Comparison of ENCODE assay signal across 25 mouse cellular contexts in genomic region chr1:131546798-131547690, GRCm38 (mm10). TPM values are rescaled to one million over a fixed set of nuclear protein-coding genes. Genes with fewer than 3 reads are reported as not detected.
DNase-seq lines count a peak whose midpoint lies in the region; ATAC-seq lines count a peak whose summit lies in the region.
"Had no signal": no experiment of that assay in that cellular context is flagged by ENCODE, and none has a peak within 500 bp of the region (broad histone marks: within the 10 kb centered on the region; RNA-seq: fewer than 3 reads in every experiment).

No protein-coding gene starts in this region.

- no peaks in the 10 kb centered on the region for H3K4me1 ChIP-seq in liver, embryonic 16.5 days (ENCODE audit: control insufficient read depth, low read depth, low read length)
- H3K4me1 ChIP-seq in liver, embryonic 11.5 days (replicated peaks; ENCODE audit: control insufficient read depth, insufficient read depth, low read length) = no peaks in the 10 kb centered on the region
- H3K4me1 ChIP-seq in intestine, embryonic 16.5 days (ENCODE audit: control insufficient read depth, insufficient read depth, low read length) = peaks cover 5% of the 10 kb centered on the region; the same call in 1 of the 2 replicates
- H3K4me1 ChIP-seq: intestine, embryonic 15.5 days had no signal

- H3K4me2 ChIP-seq in liver, embryonic 16.5 days (ENCODE audit: low read depth, low read length) = no peak overlapping the region
- H3K4me2 ChIP-seq in liver, embryonic 11.5 days = no peak overlapping the region
- H3K4me2 ChIP-seq in intestine, embryonic 16.5 days (ENCODE audit: low read depth, low read length) = no peak overlapping the region
- H3K4me2 ChIP-seq: heart, embryonic 12.5 days; hindbrain, embryonic 14.5 days; intestine, embryonic 15.5 days had no signal

- no peaks in the 10 kb centered on the region for H3K27me3 ChIP-seq in liver, embryonic 16.5 days (ENCODE audit: control insufficient read depth, insufficient read depth, low read depth, low read length)
- H3K27me3 ChIP-seq in liver, embryonic 11.5 days (replicated peaks; ENCODE audit: control insufficient read depth, insufficient read depth, low read length) = no peaks in the 10 kb centered on the region
- no peaks in the 10 kb centered on the region for H3K27me3 ChIP-seq in intestine, embryonic 16.5 days (replicated peaks; ENCODE audit: control insufficient read depth, insufficient read depth, low read length)
- H3K27me3 ChIP-seq: heart, embryonic 12.5 days; intestine, embryonic 15.5 days had no signal

- H3K36me3 ChIP-seq in liver, embryonic 16.5 days (ENCODE audit: control insufficient read depth, insufficient read depth) = no peaks in the 10 kb centered on the region
- no peaks in the 10 kb centered on the region for H3K36me3 ChIP-seq in liver, embryonic 11.5 days (ENCODE audit: control insufficient read depth, insufficient read depth, low read length)
- H3K36me3 ChIP-seq in intestine, embryonic 16.5 days (ENCODE audit: control insufficient read depth, insufficient read depth, low read length) = no peaks in the 10 kb centered on the region
- H3K36me3 ChIP-seq: forebrain, embryonic 10.5 days; heart, embryonic 12.5 days; intestine, embryonic 15.5 days had no signal

- peak; percentile 55; the same call in 1 of the 2 replicates for ATAC-seq in liver, embryonic 16.5 days (ENCODE audit: low read depth)
- no peak for ATAC-seq in liver, embryonic 11.5 days (replicated peaks; ENCODE audit: low FRiP score)
- peak; percentile 39; the same call in 1 of the 2 replicates for ATAC-seq in erythroblast, adult 5-6 weeks (replicated peaks; ENCODE audit: low FRiP score, poor library complexity, severe bottlenecking)
- no peak for ATAC-seq in intestine, embryonic 16.5 days
- ATAC-seq: forebrain, postnatal 0 days; intestine, embryonic 15.5 days had no signal

- H3K9ac ChIP-seq in liver, embryonic 16.5 days (ENCODE audit: low read depth, low read length) = no peak overlapping the region
- H3K9ac ChIP-seq in liver, embryonic 11.5 days (ENCODE audit: low read depth, low read length) = no peak overlapping the region
- H3K9ac ChIP-seq in intestine, embryonic 16.5 days (ENCODE audit: low read depth, low read length) = no peak overlapping the region
- H3K9ac ChIP-seq: forebrain, postnatal 0 days; heart, embryonic 12.5 days; hindbrain, embryonic 14.5 days; intestine, embryonic 15.5 days had no signal

- DNase-seq in heart, adult 18-20 months = peak; percentile 48 to 73
- no peak for DNase-seq in heart, postnatal 4 days
- no peak for DNase-seq in liver, embryonic 11.5 days (ENCODE audit: low spot score)
- peak; percentile 43 for DNase-seq in R1 (ENCODE audit: low read depth, low spot score)
- DNase-seq: adrenal gland, postnatal 10 days; cerebellum, adult 11-12 months; cerebellum, postnatal 25 days; embryo, embryonic 11 days; forebrain, postnatal 0 days; kidney, postnatal 10 days; retina, postnatal 1 day; thymus, postnatal 14 days had no signal

- no peak overlapping the region for H3K27ac ChIP-seq in liver, embryonic 16.5 days (ENCODE audit: low read length)
- no peak overlapping the region for H3K27ac ChIP-seq in liver, embryonic 11.5 days (ENCODE audit: low read depth, low read length)
- H3K27ac ChIP-seq in intestine, embryonic 16.5 days (ENCODE audit: low read length) = no peak overlapping the region
- H3K27ac ChIP-seq: forebrain, embryonic 10.5 days; hindbrain, embryonic 14.5 days; intestine, embryonic 15.5 days had no signal

- WGBS in liver, embryonic 16.5 days (ENCODE audit: insufficient replicate concordance) = 60% methylated on average over 13 of the region's 13 CpGs
- 67% methylated on average over 13 of the region's 13 CpGs for WGBS in liver, embryonic 11.5 days
- WGBS in intestine, embryonic 16.5 days = 71% methylated on average over 13 of the region's 13 CpGs

- H3K9me3 ChIP-seq in liver, embryonic 16.5 days (replicated peaks; ENCODE audit: control insufficient read depth, low read length) = no peaks in the 10 kb centered on the region
- H3K9me3 ChIP-seq in liver, embryonic 11.5 days (ENCODE audit: control insufficient read depth, low read length) = no peaks in the 10 kb centered on the region
- no peaks in the 10 kb centered on the region for H3K9me3 ChIP-seq in intestine, embryonic 16.5 days (ENCODE audit: control insufficient read depth, low read length)
- H3K9me3 ChIP-seq: forebrain, embryonic 10.5 days; heart, embryonic 12.5 days; intestine, embryonic 15.5 days had no signal

- no peak overlapping the region for H3K4me3 ChIP-seq in liver, embryonic 16.5 days (ENCODE audit: low read depth, low read length)
- no peak overlapping the region for H3K4me3 ChIP-seq in liver, embryonic 11.5 days (ENCODE audit: low read depth, low read length)
- no peak overlapping the region for H3K4me3 ChIP-seq in intestine, embryonic 16.5 days (ENCODE audit: low read length)
- H3K4me3 ChIP-seq: forebrain, embryonic 10.5 days; heart, embryonic 12.5 days; intestine, embryonic 15.5 days had no signal

RNA-seq across cellular contexts. Expression of gene Fam72a, which starts 19.3 kb away (rescaled TPM):
- total RNA-seq in heart, adult 18-20 months (2021) = under 1 TPM; 0.87 to 0.89 TPM
- total RNA-seq in heart, postnatal 4 days (2021) = 1 to 10 TPM; 1.2 to 1.8 TPM
- polyA plus RNA-seq in liver, embryonic 16.5 days (2015; fragmentation: Nextera tagmentation; extraction: Ambion mirVana) = 0.97 and 1.3 TPM in 2 replicates
- polyA plus RNA-seq in liver, embryonic 11.5 days (2014; fragmentation: Nextera tagmentation; extraction: Ambion mirVana) = 4.8 and 4.9 TPM in 2 replicates
- total RNA-seq in erythroblast, adult 5-6 weeks (2015; ENCODE audit: low replicate concordance) = 3.1 TPM in 1 of 2 replicates, not detected in the other
- total RNA-seq in erythroblast, adult 5-6 weeks (2017; ENCODE audit: low replicate concordance) = 0.43 TPM in 1 of 2 replicates, not detected in the other
- 1.6 and 1.7 TPM in 2 replicates for polyA plus RNA-seq in intestine, embryonic 16.5 days (2015; fragmentation: Nextera tagmentation; extraction: Ambion mirVana)

RNA-seq across cellular contexts. Expression of gene Srgap2, which starts 19.9 kb away (rescaled TPM):
- 10 to 100 TPM; 19.5 TPM for total RNA-seq in heart, adult 18-20 months (2021)
- total RNA-seq in heart, postnatal 4 days (2021) = 10 to 100 TPM; 34.2 to 40.4 TPM
- 3.7 and 5.3 TPM in 2 replicates for polyA plus RNA-seq in liver, embryonic 16.5 days (2015; fragmentation: Nextera tagmentation; extraction: Ambion mirVana)
- polyA plus RNA-seq in liver, embryonic 11.5 days (2014; fragmentation: Nextera tagmentation; extraction: Ambion mirVana) = 16.1 and 17.3 TPM in 2 replicates
- 16.7 and 20.7 TPM in 2 replicates for total RNA-seq in erythroblast, adult 5-6 weeks (2015; ENCODE audit: low replicate concordance)
- total RNA-seq in erythroblast, adult 5-6 weeks (2017; ENCODE audit: low replicate concordance) = 9.9 and 16.5 TPM in 2 replicates
- 7.8 TPM in 2 replicates for polyA plus RNA-seq in intestine, embryonic 16.5 days (2015; fragmentation: Nextera tagmentation; extraction: Ambion mirVana)

RNA-seq across cellular contexts. Expression of gene Avpr1b, which starts 52.0 kb away (rescaled TPM):
- not detected for total RNA-seq in heart, adult 18-20 months (2021)
- not detected for total RNA-seq in heart, postnatal 4 days (2021)
- polyA plus RNA-seq in liver, embryonic 16.5 days (2015; fragmentation: Nextera tagmentation; extraction: Ambion mirVana) = not detected in 2 replicates
- not detected in 2 replicates for polyA plus RNA-seq in liver, embryonic 11.5 days (2014; fragmentation: Nextera tagmentation; extraction: Ambion mirVana)
- not detected in 2 replicates for total RNA-seq in erythroblast, adult 5-6 weeks (2015; ENCODE audit: low replicate concordance)
- not detected in 2 replicates for total RNA-seq in erythroblast, adult 5-6 weeks (2017; ENCODE audit: low replicate concordance)
- polyA plus RNA-seq in intestine, embryonic 16.5 days (2015; fragmentation: Nextera tagmentation; extraction: Ambion mirVana) = 0.04 and 0.06 TPM in 2 replicates
- total RNA-seq: forebrain, postnatal 0 days; heart, postnatal 25 days; left cerebral cortex, postnatal 25 days; midbrain, postnatal 0 days had no signal
- polyA plus RNA-seq: C2C12; forebrain, embryonic 10.5 days; forebrain, postnatal 0 days; heart, embryonic 12.5 days; hindbrain, embryonic 14.5 days; intestine, embryonic 15.5 days; limb, embryonic 14.5 days; lung, embryonic 16.5 days; midbrain, postnatal 0 days had no signal

Comparison
In these comparisons a context has a peak if more than half of its experiments do, and no peak if none do; other contexts are left out.
1. DNase-seq: peak in heart, adult 18-20 months (2 of 2) and R1 (single experiment); none in heart, postnatal 4 days (single experiment) and liver, embryonic 11.5 days (single experiment).
2. ATAC-seq: peak in liver, embryonic 16.5 days (single experiment) and erythroblast, adult 5-6 weeks (single experiment); none in liver, embryonic 11.5 days (single experiment) and intestine, embryonic 16.5 days (single experiment).